Mouse (Mus musculus) kidney, adult 2 months (tissue): ENCODE results near the gene Zfr2. TPM values are rescaled to one million over a fixed set of nuclear protein-coding genes. Genes with fewer than 3 reads are reported as not detected.

Experiments used
- DNase-seq: peaks from one replicate; pipeline ENCODE4 v3.0.0; 2021
- H3K27ac ChIP-seq: fragments of 200-500 bp; 2 replicates; pipeline ENCODE4 v1.5.1; 2012; ENCODE audit warnings: low read depth, low read length, control low read depth, inconsistent platforms; ENCODE audit not compliant: insufficient read depth
- H3K27me3 ChIP-seq: fragments of 200-500 bp; replicated peaks from 2 replicates; pipeline ENCODE4 v1.6.1; 2012; ENCODE audit warnings: mild to moderate bottlenecking, moderate library complexity, low read length, inconsistent platforms; ENCODE audit not compliant: control insufficient read depth, insufficient read depth
- H3K36me3 ChIP-seq: fragments of 200-500 bp; 2 replicates; pipeline ENCODE4 v1.6.1; 2012; ENCODE audit warnings: mild to moderate bottlenecking, moderate library complexity, low read length, inconsistent platforms; ENCODE audit not compliant: control insufficient read depth, insufficient read depth
- H3K4me1 ChIP-seq: fragments of 200-500 bp; 2 replicates; pipeline ENCODE4 v1.6.1; 2011; ENCODE audit warnings: low read length; ENCODE audit not compliant: control insufficient read depth, insufficient read depth
- H3K4me3 ChIP-seq: fragments of 200-500 bp; 2 replicates; pipeline ENCODE4 v1.5.1; 2011; ENCODE audit warnings: mild to moderate bottlenecking, low read depth, low read length, control low read depth; ENCODE audit not compliant: insufficient read depth
- CTCF ChIP-seq: fragments of 200-500 bp; conservative IDR thresholded peaks from 2 replicates; pipeline ENCODE4 v1.5.1; 2011; ENCODE audit warnings: low read depth, mild to moderate bottlenecking, control low read depth, low read length, moderate library complexity, mixed read lengths; ENCODE audit not compliant: insufficient read depth, insufficient read length
- POLR2A ChIP-seq: fragments of 200-500 bp; IDR thresholded peaks from one replicate; pipeline ENCODE4 v1.6.1; 2011; ENCODE audit warnings: low read depth, low read length, control low read depth
- WGBS: fragments of 180-500 bp; shearing (Covaris S2); methylation state at CpG from one replicate; pipeline ENCODE4 v1.1.7; 2018; 5-methylcytosine and 5-hydroxymethylcytosine counted together
- polyA plus RNA-seq: library from polyadenylated mRNA; depleted of rRNA; stranded (reverse); fragments of >200 nt; gene quantifications from 2 replicates; pipeline ENCODE4 v1.2.3, GENCODE M21; 2012

Zfr2 gene
- polyA plus RNA-seq, 1 experiment = 4.6 TPM

DNA sequence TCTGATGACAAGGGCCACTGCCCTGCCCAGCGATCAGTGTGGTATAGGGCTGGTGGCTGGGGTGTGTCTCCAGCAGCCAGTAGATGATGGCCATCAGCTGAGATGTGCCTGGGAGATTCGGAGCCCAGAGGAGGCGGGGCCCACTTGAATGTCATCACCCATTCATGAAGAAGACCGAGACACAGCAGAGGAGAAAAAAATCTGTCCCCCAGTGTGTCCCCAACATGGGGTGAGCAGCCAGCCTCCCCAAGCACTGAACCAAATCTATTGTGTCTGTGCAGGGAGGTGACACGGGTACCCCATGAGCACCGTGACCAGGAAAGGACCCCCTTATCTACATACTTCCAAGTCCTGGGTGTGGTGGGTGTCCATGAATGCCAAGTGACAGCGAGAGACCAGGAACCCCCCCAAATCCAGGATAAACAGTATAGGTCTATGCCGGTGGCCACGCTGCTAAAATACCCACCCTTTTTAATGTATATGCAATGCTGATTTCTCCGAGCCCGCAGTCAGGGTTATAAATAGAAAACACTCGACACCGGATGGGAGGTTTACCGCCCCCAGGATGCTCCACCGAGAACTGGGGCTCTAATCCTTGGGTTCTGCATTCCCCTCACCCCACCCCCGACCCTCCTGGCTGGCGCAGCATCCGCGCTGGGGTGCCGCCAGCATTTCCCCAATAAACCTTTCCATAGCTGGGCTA, 3.1 kb upstream of the Zfr2 start:
- Histone ChIP-seq H3K4me1 (0 out of 2 replicates have a peak, but pooled peaks cover 3% of the 10 kb centered on the region), H3K27ac (no peak overlapping the region), H3K4me3 (no peak overlapping the region), H3K27me3 (no peaks in the 10 kb centered on the region), H3K36me3 (no peaks in the 10 kb centered on the region)
- 19% methylated on average over 20 of the region's 20 CpGs for WGBS
- TF ChIP-seq CTCF = no peak
- no peak for TF ChIP-seq POLR2A
- DNase-seq = no peak

DNA sequence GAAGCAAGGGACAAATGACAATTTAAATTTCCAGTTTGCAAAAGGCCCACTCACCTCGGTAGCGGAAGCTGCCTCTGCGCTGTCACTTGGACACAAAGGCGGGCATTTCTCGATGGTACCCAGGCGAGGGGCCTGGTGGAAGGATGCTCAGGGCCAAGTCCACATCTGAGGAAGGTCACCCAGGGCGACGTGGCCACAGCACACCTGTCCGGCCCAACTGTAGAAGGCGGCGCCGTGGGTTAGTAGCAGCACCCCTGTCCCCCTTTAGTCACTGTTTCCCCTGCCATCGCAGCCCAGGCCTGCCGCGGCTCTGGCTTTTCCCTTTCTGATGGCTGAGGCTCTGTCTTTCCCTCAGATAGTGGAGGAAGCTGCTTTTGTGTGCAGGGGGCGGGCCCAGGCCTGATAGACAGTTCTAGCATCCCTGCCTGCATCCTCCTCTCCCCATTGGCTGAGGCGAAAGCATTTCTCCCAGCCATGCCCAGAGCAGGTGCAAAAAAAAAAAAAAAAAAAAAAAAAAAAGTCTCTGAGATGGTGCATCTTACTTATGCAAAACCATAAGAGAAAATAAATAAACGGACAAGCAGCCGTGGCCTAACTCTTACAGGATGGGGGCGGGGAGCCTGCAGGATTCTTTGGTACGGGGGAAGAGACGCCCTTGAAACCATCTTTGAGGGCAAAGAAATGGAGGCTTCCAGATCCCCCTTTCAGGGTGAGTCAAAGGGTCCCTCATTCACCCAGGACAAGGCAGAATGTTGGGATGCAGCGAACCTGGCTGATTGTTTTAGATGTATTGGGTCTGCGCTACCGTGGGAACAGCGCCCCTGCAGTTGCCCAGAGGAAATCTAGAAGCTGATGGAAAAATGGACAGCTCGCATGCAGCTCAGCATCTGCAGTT, 2.3 kb upstream of the Zfr2 start, which contains the start of gene Atcay:
Gene Atcay (minus strand): TSS at position 396 of the 895 bp plus-strand sequence.
- 9% methylated on average over 27 of the region's 27 CpGs for WGBS
- Histone ChIP-seq H3K27ac (no peak within 1 kb of the TSS), H3K4me1 (0 out of 2 replicates have a peak, but pooled peaks cover 3% of the 10 kb centered on the region), H3K27me3 (no peaks in the 10 kb centered on the region), H3K36me3 (no peaks in the 10 kb centered on the region), H3K4me3 (no peak within 1 kb of the TSS)
- DNase-seq = no peak
- TF ChIP-seq POLR2A (no peak), CTCF (peak; percentile 64)

DNA sequence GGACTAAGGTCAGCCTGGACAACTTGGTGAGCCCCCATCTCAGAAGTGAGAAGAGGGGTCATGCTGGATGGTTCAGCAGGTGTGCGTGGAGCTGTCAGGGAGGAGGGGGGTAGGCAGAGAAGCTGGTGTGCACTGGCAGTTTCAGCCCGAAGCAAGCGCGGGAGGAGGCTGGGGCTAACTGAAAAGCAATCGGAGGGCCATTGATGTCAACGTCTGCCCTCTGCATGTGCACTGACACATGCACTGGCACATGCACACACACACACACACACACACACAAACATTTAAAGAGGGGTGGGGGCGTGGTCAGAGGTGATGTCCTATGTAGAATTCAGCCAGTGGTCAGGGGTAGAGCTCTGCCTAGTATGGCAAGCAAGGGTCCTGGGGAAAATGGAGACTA, 1.5 kb upstream of the Zfr2 start:
- Histone ChIP-seq H3K36me3 (no peaks in the 10 kb centered on the region), H3K27ac (no peak overlapping the region), H3K4me1 (0 out of 2 replicates have a peak, but pooled peaks cover 3% of the 10 kb centered on the region), H3K4me3 (no peak overlapping the region), H3K27me3 (no peaks in the 10 kb centered on the region)
- no peak for DNase-seq
- WGBS = 38% methylated on average over 7 of the region's 7 CpGs
- TF ChIP-seq CTCF (no peak), POLR2A (no peak)

GRCm38 (mm10) chr10:81233226-81233585, 251 bp downstream of the Zfr2 start:
- no peak for DNase-seq
- TF ChIP-seq POLR2A = no peak
- TF ChIP-seq CTCF = no peak
- 2% methylated on average over 28 of the region's 28 CpGs for WGBS
- H3K4me1 ChIP-seq = 0 out of 2 replicates have a peak, but pooled peaks cover 3% of the 10 kb centered on the region
- no peaks in the 10 kb centered on the region for H3K27me3 ChIP-seq
- no peaks in the 10 kb centered on the region for H3K36me3 ChIP-seq
- H3K27ac ChIP-seq = no peak overlapping the region
- peak overlapping the region; percentile 69 for H3K4me3 ChIP-seq

- no peak for DNase-seq
Measured at GRCm38 (mm10) chr10:81234206-81234605, 1.3 kb downstream of the Zfr2 start.

DNA sequence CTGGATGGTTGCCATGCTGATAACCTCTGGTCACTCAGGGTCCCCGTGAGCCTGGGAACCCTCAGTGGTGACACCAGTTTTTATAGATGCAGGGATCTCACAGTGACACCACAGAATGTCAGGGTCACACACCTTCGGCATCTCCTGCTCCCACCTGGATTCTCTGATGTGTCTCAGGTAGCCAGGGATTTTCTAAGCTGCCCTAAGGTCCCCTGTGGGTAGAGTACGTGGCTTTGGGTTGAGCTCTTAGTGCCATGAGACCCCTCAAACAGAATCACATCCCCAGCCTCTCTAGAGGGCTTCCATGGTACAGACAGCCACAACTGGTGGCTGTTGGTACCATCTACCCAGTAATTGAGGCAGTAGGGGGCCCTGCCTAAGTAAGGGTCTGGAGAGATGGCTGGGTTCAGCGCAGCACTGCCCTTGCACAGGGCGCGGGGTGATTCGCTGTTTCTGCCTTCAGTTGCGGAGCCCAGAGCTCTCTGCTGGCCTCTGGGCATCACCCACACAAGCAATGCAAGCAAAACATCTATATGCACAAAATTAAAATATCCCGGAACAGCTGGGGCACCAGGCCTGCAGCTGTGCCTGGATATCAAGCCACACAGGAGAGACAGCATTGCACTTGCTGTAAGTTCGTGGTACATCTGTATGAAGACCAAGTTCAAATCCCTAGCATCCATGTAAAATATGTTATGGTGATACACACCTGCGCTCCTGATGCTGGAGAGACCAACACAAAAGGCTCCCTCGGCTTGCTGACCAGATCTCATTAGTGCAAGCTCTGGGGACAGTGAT, 3.7 kb downstream of the Zfr2 start:
- 0 out of 2 replicates have a peak, but pooled peaks cover 3% of the 10 kb centered on the region for H3K4me1 ChIP-seq
- 83% methylated on average over 12 of the region's 12 CpGs for WGBS
- H3K4me3 ChIP-seq = no peak overlapping the region
- no peak for TF ChIP-seq POLR2A
- no peak for TF ChIP-seq CTCF
- H3K36me3 ChIP-seq = no peaks in the 10 kb centered on the region
- no peak overlapping the region for H3K27ac ChIP-seq
- no peak for DNase-seq
- H3K27me3 ChIP-seq = peaks cover 2% of the 10 kb centered on the region

More at GRCm38 (mm10) chr10:81234206-81234605, 1.3 kb downstream of the Zfr2 start:
- Histone ChIP-seq H3K36me3 (no peaks in the 10 kb centered on the region), H3K4me3 (no peak overlapping the region), H3K4me1 (0 out of 2 replicates have a peak, but pooled peaks cover 3% of the 10 kb centered on the region), H3K27ac (no peak overlapping the region), H3K27me3 (no peaks in the 10 kb centered on the region)
- TF ChIP-seq POLR2A = no peak
- no peak for TF ChIP-seq CTCF
- 82% methylated on average over 6 of the region's 6 CpGs for WGBS

- Histone ChIP-seq H3K4me3 (no peak overlapping the region), H3K27ac (no peak overlapping the region), H3K36me3 (no peaks in the 10 kb centered on the region), H3K4me1 (no peaks in the 10 kb centered on the region), H3K27me3 (peaks cover 2% of the 10 kb centered on the region)
- TF ChIP-seq POLR2A (no peak), CTCF (no peak)
- WGBS = 83% methylated on average over 2 of the region's 2 CpGs
- no peak for DNase-seq
Measured at GRCm38 (mm10) chr10:81238618-81239017, 5.7 kb downstream of the Zfr2 start.
